Mouse (Mus musculus): ENCODE measurements around the gene Cdkn2aip. TPM values are rescaled to one million over a fixed set of nuclear protein-coding genes. Genes with fewer than 3 reads are reported as not detected.

Cdkn2aip gene
- polyA plus RNA-seq, 1 experiment from 2014 or later: 27.4 TPM

- under 1% methylated on average over 97 of the region's 106 CpGs for WGBS
- H3K36me3 ChIP-seq: no peaks in the 10 kb centered on the region
- peak within 1 kb of the TSS; percentile 100 for H3K4me3 ChIP-seq (replicated peaks)
- peak within 1 kb of the TSS; percentile 94 for H3K27ac ChIP-seq (replicated peaks)
- H3K4me2 ChIP-seq: peak within 1 kb of the TSS; percentile 71
- H3K9ac ChIP-seq (replicated peaks): peak within 1 kb of the TSS; percentile 81
- H3K9me3 ChIP-seq (replicated peaks): no peaks in the 10 kb centered on the region
- peaks cover 10% of the 10 kb centered on the region for H3K4me1 ChIP-seq
- peak; percentile 93 for ATAC-seq (ENCODE audit: low FRiP score)
- no peaks in the 10 kb centered on the region for H3K27me3 ChIP-seq (replicated peaks)
Observed at GRCm38 (mm10) chr8:47674777-47675710, 38.7 kb downstream of the Cdkn2aip start, which contains the start of gene Ing2. Gene Ing2, minus strand, starts transcription at chr8:47675556.

- Histone ChIP-seq H3K4me3 (replicated peaks) (peak overlapping the region; percentile 100), H3K9me3 (replicated peaks) (no peaks in the 10 kb centered on the region), H3K4me1 (peaks cover 10% of the 10 kb centered on the region), H3K9ac (replicated peaks) (peak overlapping the region; percentile 72), H3K4me2 (peak overlapping the region; percentile 71), H3K27me3 (replicated peaks) (no peaks in the 10 kb centered on the region), H3K36me3 (no peaks in the 10 kb centered on the region), H3K27ac (replicated peaks) (peak overlapping the region; percentile 93)
- WGBS: under 1% methylated on average over 49 of the region's 59 CpGs
- peak; percentile 46 for ATAC-seq (ENCODE audit: low FRiP score)
Observed at GRCm38 (mm10) chr8:47674140-47674776, 39.5 kb downstream of the Cdkn2aip start.

GRCm38 (mm10) chr8:47673317-47674139 lies 40.2 kb downstream of the Cdkn2aip start:
- peaks cover 2% of the 10 kb centered on the region; the same call in 1 of the 2 replicates for H3K36me3 ChIP-seq

GRCm38 (mm10) chr8:47664231-47664785 lies 49.4 kb downstream of the Cdkn2aip start:
- Histone ChIP-seq H3K4me3 (replicated peaks) (no peak overlapping the region), H3K4me2 (no peak overlapping the region), H3K9me3 (replicated peaks) (no peaks in the 10 kb centered on the region), H3K4me1 (no peaks in the 10 kb centered on the region), H3K9ac (replicated peaks) (no peak overlapping the region), H3K27ac (replicated peaks) (no peak overlapping the region), H3K36me3 (peaks cover 3% of the 10 kb centered on the region; the same call in 1 of the 2 replicates), H3K27me3 (replicated peaks) (no peaks in the 10 kb centered on the region)
- 83% methylated on average over 8 of the region's 8 CpGs for WGBS
- ATAC-seq (ENCODE audit: low FRiP score): no peak

More at GRCm38 (mm10) chr8:47673317-47674139, 40.2 kb downstream of the Cdkn2aip start:
- Histone ChIP-seq H3K9me3 (replicated peaks) (no peaks in the 10 kb centered on the region), H3K9ac (replicated peaks) (peak overlapping the region; percentile 72), H3K4me1 (peaks cover 10% of the 10 kb centered on the region), H3K27me3 (replicated peaks) (no peaks in the 10 kb centered on the region), H3K4me3 (replicated peaks) (peak overlapping the region; percentile 100), H3K27ac (replicated peaks) (peak overlapping the region; percentile 93), H3K4me2 (peak overlapping the region; percentile 71)
- ATAC-seq (ENCODE audit: low FRiP score): peak; percentile 57
- WGBS: under 1% methylated on average over 43 of the region's 53 CpGs

GRCm38 (mm10) chr8:47663201-47663600 lies 50.5 kb downstream of the Cdkn2aip start:
- Histone ChIP-seq H3K27ac (replicated peaks) (no peak overlapping the region), H3K9me3 (replicated peaks) (no peaks in the 10 kb centered on the region), H3K27me3 (replicated peaks) (no peaks in the 10 kb centered on the region), H3K4me1 (no peaks in the 10 kb centered on the region), H3K36me3 (no peaks in the 10 kb centered on the region), H3K4me3 (replicated peaks) (no peak overlapping the region), H3K4me2 (no peak overlapping the region), H3K9ac (replicated peaks) (no peak overlapping the region)
- 88% methylated on average over 5 of the region's 5 CpGs for WGBS
- no peak for ATAC-seq (ENCODE audit: low FRiP score)

- Histone ChIP-seq H3K4me2 (no peak overlapping the region), H3K4me3 (replicated peaks) (no peak overlapping the region), H3K9me3 (replicated peaks) (no peaks in the 10 kb centered on the region), H3K27me3 (replicated peaks) (no peaks in the 10 kb centered on the region), H3K36me3 (no peaks in the 10 kb centered on the region), H3K27ac (replicated peaks) (no peak overlapping the region), H3K4me1 (no peaks in the 10 kb centered on the region), H3K9ac (replicated peaks) (no peak overlapping the region)
- no peak for ATAC-seq (ENCODE audit: low FRiP score)
- whole genome bisulfite sequencing: 96% methylated on average over 5 of the region's 5 CpGs
Observed at GRCm38 (mm10) chr8:47662716-47663115, 51.0 kb downstream of the Cdkn2aip start.

- H3K9ac ChIP-seq (replicated peaks): no peak overlapping the region
- H3K36me3 ChIP-seq: no peaks in the 10 kb centered on the region
- no peaks in the 10 kb centered on the region for H3K9me3 ChIP-seq (replicated peaks)
- no peak overlapping the region for H3K27ac ChIP-seq (replicated peaks)
- no peak for ATAC-seq (ENCODE audit: low FRiP score)
- no peaks in the 10 kb centered on the region for H3K4me1 ChIP-seq
- H3K27me3 ChIP-seq (replicated peaks): no peaks in the 10 kb centered on the region
- H3K4me2 ChIP-seq: no peak overlapping the region
- H3K4me3 ChIP-seq (replicated peaks): no peak overlapping the region
- WGBS: 93% methylated on average over 7 of the region's 7 CpGs
Observed at GRCm38 (mm10) chr8:47660394-47660793, 53.3 kb downstream of the Cdkn2aip start.

GRCm38 (mm10) chr8:47659463-47659862 lies 54.3 kb downstream of the Cdkn2aip start:
- Histone ChIP-seq H3K9me3 (replicated peaks) (no peaks in the 10 kb centered on the region), H3K4me3 (replicated peaks) (no peak overlapping the region), H3K36me3 (no peaks in the 10 kb centered on the region), H3K27me3 (replicated peaks) (no peaks in the 10 kb centered on the region), H3K27ac (replicated peaks) (no peak overlapping the region), H3K9ac (replicated peaks) (no peak overlapping the region), H3K4me2 (no peak overlapping the region), H3K4me1 (no peaks in the 10 kb centered on the region)
- 90% methylated on average over 5 of the region's 5 CpGs for WGBS
- ATAC-seq (ENCODE audit: low FRiP score): no peak

Other genes with a start within 250 kb of the Cdkn2aip start
- 36.0 and 36.5 TPM in 2 replicates for gene Trappc11, start 180.5 kb downstream of the Cdkn2aip start, polyA plus RNA-seq (2015; fragmentation: Nextera tagmentation; extraction: Ambion mirVana)
- gene Rwdd4a, start 180.3 kb downstream of the Cdkn2aip start, polyA plus RNA-seq (2015; fragmentation: Nextera tagmentation; extraction: Ambion mirVana): 24.3 and 29.9 TPM in 2 replicates
- 5.8 and 7.4 TPM in 2 replicates for gene Ing2, start 38.4 kb downstream of the Cdkn2aip start, polyA plus RNA-seq (2015; fragmentation: Nextera tagmentation; extraction: Ambion mirVana)
- not detected in 2 replicates for gene Cldn24, start 108.2 kb upstream of the Cdkn2aip start, polyA plus RNA-seq (2015; fragmentation: Nextera tagmentation; extraction: Ambion mirVana)
- not detected in 2 replicates for gene Cldn22, start 110.5 kb upstream of the Cdkn2aip start, polyA plus RNA-seq (2015; fragmentation: Nextera tagmentation; extraction: Ambion mirVana)